Mouse (Mus musculus): ENCODE measurements at regions not wholly inside any gene's neighbourhood (a gene's known extent, or its start where the extent isn't known, plus 50 kb on each side); places are given as distances from the start of the nearest gene placed in this dataset.

GRCm38 (mm10) chr13:71214776-71215175 lies 373.2 kb upstream of the Adamts16 start:
- no peak overlapping the region for H3K4me3 ChIP-seq
- 55% methylated on average over 5 of the region's 5 CpGs for WGBS
- peaks cover 17% of the 10 kb centered on the region for H3K27me3 ChIP-seq (replicated peaks; ENCODE audit: low read depth, poor library complexity, severe bottlenecking)
- no peaks in the 10 kb centered on the region for H3K36me3 ChIP-seq (replicated peaks)
- H3K9me3 ChIP-seq = no peaks in the 10 kb centered on the region
- peaks cover 11% of the 10 kb centered on the region for H3K4me1 ChIP-seq
- H3K27ac ChIP-seq (replicated peaks) = no peak overlapping the region
- peak; percentile 46 for DNase-seq (ENCODE audit: low spot score)

GRCm38 (mm10) chr13:71211363-71211762 lies 369.8 kb upstream of the Adamts16 start:
- Histone ChIP-seq H3K9me3 (no peaks in the 10 kb centered on the region), H3K27ac (replicated peaks) (no peak overlapping the region), H3K36me3 (replicated peaks) (no peaks in the 10 kb centered on the region), H3K4me3 (no peak overlapping the region), H3K27me3 (replicated peaks; ENCODE audit: low read depth, poor library complexity, severe bottlenecking) (peaks cover 41% of the 10 kb centered on the region), H3K4me1 (peaks cover 11% of the 10 kb centered on the region)
- 62% methylated on average over 4 of the region's 4 CpGs for WGBS
- DNase-seq (ENCODE audit: low spot score) = no peak

GRCm38 (mm10) chr13:71210658-71211251 lies 369.1 kb upstream of the Adamts16 start:
- no peaks in the 10 kb centered on the region for H3K36me3 ChIP-seq (replicated peaks)
- 29% methylated on average over 7 of the region's 7 CpGs for WGBS
- H3K27ac ChIP-seq (replicated peaks) = no peak overlapping the region; the same call in 1 of the 2 replicates
- peaks cover 41% of the 10 kb centered on the region for H3K27me3 ChIP-seq (replicated peaks; ENCODE audit: low read depth, poor library complexity, severe bottlenecking)
- H3K9me3 ChIP-seq = no peaks in the 10 kb centered on the region
- H3K4me1 ChIP-seq = peaks cover 15% of the 10 kb centered on the region
- DNase-seq (ENCODE audit: low spot score) = no peak
- no peak overlapping the region for H3K4me3 ChIP-seq

- 33% methylated on average over 3 of the region's 3 CpGs for WGBS
- Histone ChIP-seq H3K36me3 (replicated peaks) (no peaks in the 10 kb centered on the region), H3K27ac (replicated peaks) (no peak overlapping the region), H3K4me1 (peaks cover 11% of the 10 kb centered on the region), H3K4me3 (no peak overlapping the region), H3K27me3 (replicated peaks; ENCODE audit: low read depth, poor library complexity, severe bottlenecking) (peaks cover 37% of the 10 kb centered on the region), H3K9me3 (no peaks in the 10 kb centered on the region)
- DNase-seq (ENCODE audit: low spot score) = peak; percentile 24
These were observed 364.1 kb upstream of the Adamts16 start for GRCm38 (mm10) chr13:71205708-71206107.

GRCm38 (mm10) chr13:71200656-71201055 lies 359.0 kb upstream of the Adamts16 start:
- DNase-seq (ENCODE audit: low spot score) = peak; percentile 20
- H3K36me3 ChIP-seq (replicated peaks) = no peaks in the 10 kb centered on the region
- H3K4me3 ChIP-seq = no peak overlapping the region
- H3K9me3 ChIP-seq = no peaks in the 10 kb centered on the region
- WGBS = 52% methylated on average over 3 of the region's 3 CpGs
- H3K4me1 ChIP-seq = peaks cover 8% of the 10 kb centered on the region
- no peak overlapping the region for H3K27ac ChIP-seq (replicated peaks)
- H3K27me3 ChIP-seq (replicated peaks; ENCODE audit: low read depth, poor library complexity, severe bottlenecking) = 0 out of 2 replicates have a peak, but pooled peaks cover 8% of the 10 kb centered on the region

GRCm38 (mm10) chr13:71195675-71196074 lies 354.1 kb upstream of the Adamts16 start:
- H3K4me1 ChIP-seq = peaks cover 4% of the 10 kb centered on the region
- H3K4me3 ChIP-seq = no peak overlapping the region
- DNase-seq (ENCODE audit: low spot score) = no peak
- no peaks in the 10 kb centered on the region for H3K36me3 ChIP-seq (replicated peaks)
- no peaks in the 10 kb centered on the region for H3K27me3 ChIP-seq (replicated peaks; ENCODE audit: low read depth, poor library complexity, severe bottlenecking)
- no peak overlapping the region for H3K27ac ChIP-seq (replicated peaks)
- H3K9me3 ChIP-seq = no peaks in the 10 kb centered on the region
- 93% methylated on average over 4 of the region's 4 CpGs for WGBS

- no peak overlapping the region for H3K4me3 ChIP-seq
- no peaks in the 10 kb centered on the region for H3K27me3 ChIP-seq (replicated peaks; ENCODE audit: low read depth, poor library complexity, severe bottlenecking)
- WGBS = 84% methylated on average over 4 of the region's 4 CpGs
- no peak overlapping the region for H3K27ac ChIP-seq (replicated peaks)
- H3K9me3 ChIP-seq = no peaks in the 10 kb centered on the region
- DNase-seq (ENCODE audit: low spot score) = no peak
- no peaks in the 10 kb centered on the region for H3K36me3 ChIP-seq (replicated peaks)
- H3K4me1 ChIP-seq = no peaks in the 10 kb centered on the region
These were observed 342.9 kb upstream of the Adamts16 start for GRCm38 (mm10) chr13:71184500-71184899.

GRCm38 (mm10) chr13:71179083-71179482 lies 337.5 kb upstream of the Adamts16 start:
- no peaks in the 10 kb centered on the region for H3K9me3 ChIP-seq
- H3K4me3 ChIP-seq = no peak overlapping the region
- no peaks in the 10 kb centered on the region for H3K27me3 ChIP-seq (replicated peaks; ENCODE audit: low read depth, poor library complexity, severe bottlenecking)
- H3K27ac ChIP-seq (replicated peaks) = no peak overlapping the region
- no peaks in the 10 kb centered on the region for H3K4me1 ChIP-seq
- DNase-seq (ENCODE audit: low spot score) = no peak
- H3K36me3 ChIP-seq (replicated peaks) = no peaks in the 10 kb centered on the region

- H3K4me1 ChIP-seq = no peaks in the 10 kb centered on the region
- no peak overlapping the region for H3K27ac ChIP-seq (replicated peaks)
- H3K36me3 ChIP-seq (replicated peaks) = no peaks in the 10 kb centered on the region
- DNase-seq (ENCODE audit: low spot score) = no peak
- no peak overlapping the region for H3K4me3 ChIP-seq
- no peaks in the 10 kb centered on the region for H3K9me3 ChIP-seq
- no peaks in the 10 kb centered on the region for H3K27me3 ChIP-seq (replicated peaks; ENCODE audit: low read depth, poor library complexity, severe bottlenecking)
These were observed 332.7 kb upstream of the Adamts16 start for GRCm38 (mm10) chr13:71174335-71174734.

GRCm38 (mm10) chr13:71166226-71166625 lies 324.6 kb upstream of the Adamts16 start:
- no peak overlapping the region for H3K4me3 ChIP-seq
- no peak overlapping the region for H3K27ac ChIP-seq (replicated peaks)
- peaks cover 22% of the 10 kb centered on the region for H3K27me3 ChIP-seq (replicated peaks; ENCODE audit: low read depth, poor library complexity, severe bottlenecking)
- WGBS = 49% methylated on average over 3 of the region's 3 CpGs
- no peak for DNase-seq (ENCODE audit: low spot score)
- no peaks in the 10 kb centered on the region for H3K36me3 ChIP-seq (replicated peaks)
- 0 out of 2 replicates have a peak, but pooled peaks cover 3% of the 10 kb centered on the region for H3K4me1 ChIP-seq
- no peaks in the 10 kb centered on the region for H3K9me3 ChIP-seq

GRCm38 (mm10) chr13:71165096-71165920 lies 323.7 kb upstream of the Adamts16 start:
- Histone ChIP-seq H3K4me1 (0 out of 2 replicates have a peak, but pooled peaks cover 3% of the 10 kb centered on the region), H3K36me3 (replicated peaks) (no peaks in the 10 kb centered on the region), H3K9me3 (no peaks in the 10 kb centered on the region), H3K27me3 (replicated peaks; ENCODE audit: low read depth, poor library complexity, severe bottlenecking) (peaks cover 29% of the 10 kb centered on the region), H3K4me3 (no peak overlapping the region), H3K27ac (replicated peaks) (no peak overlapping the region)
- DNase-seq (ENCODE audit: low spot score) = peak; percentile 13
- WGBS = 65% methylated on average over 20 of the region's 20 CpGs

- Histone ChIP-seq H3K36me3 (replicated peaks) (no peaks in the 10 kb centered on the region), H3K4me3 (no peak overlapping the region), H3K9me3 (no peaks in the 10 kb centered on the region), H3K27ac (replicated peaks) (no peak overlapping the region), H3K27me3 (replicated peaks; ENCODE audit: low read depth, poor library complexity, severe bottlenecking) (peaks cover 30% of the 10 kb centered on the region), H3K4me1 (0 out of 2 replicates have a peak, but pooled peaks cover 3% of the 10 kb centered on the region)
- DNase-seq (ENCODE audit: low spot score) = no peak
- 92% methylated on average over 2 of the region's 2 CpGs for WGBS
These were observed 322.4 kb upstream of the Adamts16 start for GRCm38 (mm10) chr13:71164012-71164411.

GRCm38 (mm10) chr13:71162952-71163351 lies 321.3 kb upstream of the Adamts16 start:
- peaks cover 11% of the 10 kb centered on the region for H3K4me1 ChIP-seq
- WGBS = 77% methylated on average over 2 of the region's 2 CpGs
- no peaks in the 10 kb centered on the region for H3K9me3 ChIP-seq
- no peak overlapping the region for H3K27ac ChIP-seq (replicated peaks)
- DNase-seq (ENCODE audit: low spot score) = no peak
- no peak overlapping the region for H3K4me3 ChIP-seq
- peaks cover 30% of the 10 kb centered on the region for H3K27me3 ChIP-seq (replicated peaks; ENCODE audit: low read depth, poor library complexity, severe bottlenecking)
- no peaks in the 10 kb centered on the region for H3K36me3 ChIP-seq (replicated peaks)
